Mouse (Mus musculus): Measurements from ENCODE around the gene Hist1h3e.
"Not testable (repeated sequence)": the region's sequence is repeated elsewhere in the genome, so short reads cannot be mapped to it uniquely, and the experiment has no call there.

The Hist1h3e gene

GRCm38 (mm10) chr13:23561883-23562659 is at the start of gene Hist1h3e:
TSS of gene Hist1h3e (minus strand) at chr13:23562369.
- DNase-seq (ENCODE audit: low spot score): peak; percentile 96

- no peak for DNase-seq (ENCODE audit: low spot score)
Measured at GRCm38 (mm10) chr13:23611638-23612037, 49.5 kb upstream of the Hist1h3e start.

GRCm38 (mm10) chr13:23610393-23610792 is 48.2 kb upstream of the Hist1h3e start:
- DNase-seq (ENCODE audit: low spot score): no peak

GRCm38 (mm10) chr13:23609844-23610243 is 47.7 kb upstream of the Hist1h3e start:
- no peak for DNase-seq (ENCODE audit: low spot score)

- DNase-seq (ENCODE audit: low spot score): no peak
Measured at GRCm38 (mm10) chr13:23609209-23609608, 47.0 kb upstream of the Hist1h3e start.

GRCm38 (mm10) chr13:23605052-23605451 is 42.9 kb upstream of the Hist1h3e start:
- DNase-seq (ENCODE audit: low spot score): no peak

- DNase-seq (ENCODE audit: low spot score): no peak
Measured at GRCm38 (mm10) chr13:23604452-23604851, 42.3 kb upstream of the Hist1h3e start.

- DNase-seq (ENCODE audit: low spot score): no peak
Measured at GRCm38 (mm10) chr13:23603182-23603699, 41.1 kb upstream of the Hist1h3e start.

GRCm38 (mm10) chr13:23597957-23598356 is 35.8 kb upstream of the Hist1h3e start:
- no peak for DNase-seq (ENCODE audit: low spot score)

GRCm38 (mm10) chr13:23595622-23596372 is 33.6 kb upstream of the Hist1h3e start:
- DNase-seq (ENCODE audit: low spot score): no peak

- no peak for DNase-seq (ENCODE audit: low spot score)
Measured at GRCm38 (mm10) chr13:23595185-23595584, 33.0 kb upstream of the Hist1h3e start.

GRCm38 (mm10) chr13:23593051-23593770 is 31.0 kb upstream of the Hist1h3e start:
- DNase-seq (ENCODE audit: low spot score): no peak

GRCm38 (mm10) chr13:23592614-23593013 is 30.4 kb upstream of the Hist1h3e start:
- DNase-seq (ENCODE audit: low spot score): no peak

- DNase-seq (ENCODE audit: low spot score): not testable (repeated sequence)
Measured at GRCm38 (mm10) chr13:23591886-23592285, 29.7 kb upstream of the Hist1h3e start.

- DNase-seq (ENCODE audit: low spot score): no peak
Measured at GRCm38 (mm10) chr13:23591206-23591605, 29.0 kb upstream of the Hist1h3e start.

GRCm38 (mm10) chr13:23586940-23587225 is 24.7 kb upstream of the Hist1h3e start:
- DNase-seq (ENCODE audit: low spot score): no peak

GRCm38 (mm10) chr13:23586099-23586939 is 24.1 kb upstream of the Hist1h3e start:
- no peak for DNase-seq (ENCODE audit: low spot score)

GRCm38 (mm10) chr13:23585442-23586098 is 23.4 kb upstream of the Hist1h3e start:
- peak; percentile 87 for DNase-seq (ENCODE audit: low spot score)

GRCm38 (mm10) chr13:23585029-23585441 is 22.9 kb upstream of the Hist1h3e start:
- DNase-seq (ENCODE audit: low spot score): no peak

- no peak for DNase-seq (ENCODE audit: low spot score)
Measured at GRCm38 (mm10) chr13:23584331-23584730, 22.2 kb upstream of the Hist1h3e start.
